Mouse (Mus musculus) heart, adult 2 months (tissue): ENCODE data around the gene Klf12.

Experiments used
- CTCF ChIP-seq: fragments of 200-600 bp; IDR thresholded peaks from 2 replicates; pipeline ENCODE4 v1.8.1; 2022; ENCODE audit warnings: antibody characterized with exemption, mild to moderate bottlenecking, moderate library complexity
- EP300 ChIP-seq: fragments of 200-500 bp; IDR thresholded peaks from 2 replicates; pipeline ENCODE4 v1.6.1; 2011; ENCODE audit warnings: low read depth, low read length, control low read depth; ENCODE audit not compliant: insufficient read depth
- POLR2A ChIP-seq: fragments of 200-500 bp; IDR thresholded peaks from 2 replicates; pipeline ENCODE4 v1.6.1; 2011; ENCODE audit warnings: mild to moderate bottlenecking, low read depth, low read length, control low read depth; ENCODE audit not compliant: insufficient read depth

DNA sequence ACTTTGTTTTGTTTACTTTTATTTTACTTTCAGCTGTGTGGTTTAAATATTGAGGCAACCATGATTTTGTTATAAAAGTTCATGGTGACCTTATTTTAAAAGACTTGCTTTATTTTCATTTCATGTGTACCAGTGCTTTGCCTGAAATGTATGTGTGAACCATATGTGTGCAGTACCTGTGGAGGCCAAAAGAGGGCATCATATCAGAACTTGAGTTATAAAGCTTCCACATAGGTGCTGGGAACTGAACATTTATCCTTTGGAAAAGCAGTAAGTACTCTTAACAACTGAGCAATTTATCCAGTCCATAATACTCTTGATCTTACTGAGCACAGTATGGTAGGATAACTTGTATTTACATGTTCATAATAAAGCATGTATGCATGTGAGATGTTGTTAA lies 239.0 kb downstream of the Klf12 start:
- TF ChIP-seq POLR2A (no peak), CTCF (peak; percentile 41), EP300 (no peak)
